Mouse (Mus musculus): ENCODE measurements at regions not wholly inside any gene's neighbourhood (a gene's known extent, or its start where the extent isn't known, plus 50 kb on each side); places are given as distances from the start of the nearest gene placed in this dataset.
"Not testable (repeated sequence)": the region's sequence is repeated elsewhere in the genome, so short reads cannot be mapped to it uniquely, and the experiment has no call there.

- no peak for DNase-seq (ENCODE audit: extremely low spot score, low spot score)
Observed at GRCm38 (mm10) chr10:118046831-118047230, 94.8 kb upstream of the Mdm1 start.

DNA sequence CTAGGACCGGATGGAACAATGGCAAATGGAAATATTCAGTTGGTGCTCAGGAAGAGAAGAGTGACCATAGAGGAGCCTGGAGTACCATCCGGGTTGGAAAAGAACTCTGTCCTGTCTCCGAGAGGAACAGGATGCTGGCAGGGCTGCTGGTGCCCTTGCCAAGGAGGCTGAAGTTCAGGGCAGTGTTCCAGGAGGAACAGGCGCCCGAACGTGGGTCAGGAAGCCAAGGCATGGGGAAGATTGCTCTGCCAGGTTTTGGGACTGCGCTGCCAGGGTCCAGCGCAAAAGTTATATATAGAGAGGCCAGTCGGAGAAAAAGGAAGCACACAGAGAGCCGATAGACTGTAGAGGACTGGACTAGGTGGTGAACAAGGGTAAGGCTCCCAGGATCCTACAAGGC, 92.3 kb upstream of the Mdm1 start:
- DNase-seq (ENCODE audit: extremely low spot score, low spot score) = no peak

- no peak for DNase-seq (ENCODE audit: extremely low spot score, low spot score)
Observed at GRCm38 (mm10) chr10:118050152-118050641, 91.4 kb upstream of the Mdm1 start.

- no peak for DNase-seq (ENCODE audit: extremely low spot score, low spot score)
Observed at GRCm38 (mm10) chr10:118052042-118052441, 89.6 kb upstream of the Mdm1 start.

GRCm38 (mm10) chr10:118052477-118052876, 89.1 kb upstream of the Mdm1 start:
- DNase-seq (ENCODE audit: extremely low spot score, low spot score) = no peak

DNA sequence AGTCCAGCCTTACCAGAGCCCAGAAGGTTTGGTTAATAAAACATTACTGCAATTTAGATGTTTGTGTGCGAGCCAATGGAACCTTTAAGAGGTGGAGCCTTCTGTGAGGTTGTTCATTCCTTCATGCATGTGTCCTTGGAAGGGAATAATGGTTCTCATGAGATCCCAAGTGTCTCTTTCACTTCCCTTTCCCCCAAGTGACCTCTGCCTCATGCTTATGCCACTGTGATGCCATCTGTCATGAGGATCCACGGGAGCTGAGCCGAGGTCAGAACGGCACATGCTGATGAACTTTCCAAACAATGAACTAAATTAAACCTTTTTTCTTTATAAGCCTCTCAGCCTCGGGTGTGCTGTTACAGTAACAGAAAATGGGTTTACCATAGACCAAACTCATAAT, 88.6 kb upstream of the Mdm1 start:
- no peak for DNase-seq (ENCODE audit: extremely low spot score, low spot score)

- no peak for DNase-seq (ENCODE audit: extremely low spot score, low spot score)
Observed at GRCm38 (mm10) chr10:118056789-118057271, 84.8 kb upstream of the Mdm1 start.

DNA sequence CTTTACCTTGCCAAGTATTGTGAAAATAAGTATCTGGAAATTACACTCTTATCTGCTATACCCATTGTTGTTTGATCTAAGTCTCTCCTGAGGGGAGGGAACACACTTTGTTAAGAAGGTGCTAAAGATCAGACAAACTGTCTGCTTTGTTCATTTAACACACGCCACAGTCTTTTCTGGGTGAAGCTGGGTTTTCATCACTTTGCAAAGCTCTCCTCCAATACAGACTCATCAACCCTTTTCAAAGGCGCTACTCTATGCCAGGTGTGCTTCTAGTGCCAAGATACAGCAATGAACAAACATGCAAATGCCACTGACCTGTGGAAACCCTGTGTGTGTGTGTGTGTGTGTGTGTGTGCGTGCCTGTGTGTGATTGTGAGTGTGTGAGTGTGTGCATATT, 84.1 kb upstream of the Mdm1 start:
- DNase-seq (ENCODE audit: extremely low spot score, low spot score) = no peak

GRCm38 (mm10) chr10:118064816-118065216, 76.8 kb upstream of the Mdm1 start:
- DNase-seq (ENCODE audit: extremely low spot score, low spot score) = no peak

DNA sequence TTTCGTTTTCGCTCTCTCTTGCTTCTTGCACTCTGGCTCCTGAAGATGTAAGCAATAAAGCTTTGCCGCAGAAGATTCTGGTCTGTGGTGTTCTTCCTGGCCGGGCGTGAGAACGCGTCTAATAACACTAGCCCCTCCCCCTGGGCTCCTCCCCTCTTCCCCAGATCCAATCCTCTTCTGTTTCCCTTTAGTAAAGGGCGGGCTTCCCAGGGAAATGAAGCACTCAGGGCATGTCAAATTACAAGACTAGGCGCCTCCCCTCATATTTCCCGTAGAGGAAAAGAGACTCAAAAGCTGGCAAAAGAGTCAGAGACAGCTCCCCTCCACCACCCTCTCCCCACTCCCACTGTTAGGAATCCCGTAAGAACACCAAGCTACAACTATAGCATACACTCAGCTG, 65.3 kb upstream of the Mdm1 start:
- not testable (repeated sequence) for DNase-seq (ENCODE audit: extremely low spot score, low spot score)

DNA sequence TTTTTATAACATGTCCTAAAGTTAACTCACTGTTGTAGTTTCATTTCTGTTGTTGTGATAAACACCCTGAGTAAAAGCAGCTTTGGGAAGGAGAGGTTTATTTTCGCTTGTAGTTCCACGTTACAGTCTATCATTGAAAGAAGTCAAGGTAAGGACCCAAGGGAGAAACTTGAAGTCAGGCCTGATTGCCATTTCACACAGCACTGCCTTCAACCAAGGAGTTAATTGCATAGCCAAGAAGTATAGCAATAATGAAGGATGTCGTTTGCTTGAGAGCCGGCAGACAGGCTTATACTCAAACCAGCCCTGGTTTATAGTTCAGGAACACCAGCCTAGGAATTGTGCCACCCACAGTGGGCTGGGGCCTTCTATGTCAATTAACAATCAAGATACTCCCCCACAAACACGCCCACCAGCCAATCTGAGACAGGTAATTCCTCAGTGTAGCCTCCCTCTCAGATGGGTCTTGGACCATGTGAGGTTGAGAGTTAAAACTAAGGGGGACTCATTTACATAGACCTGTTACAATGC, 59.9 kb upstream of the Mdm1 start:
- no peak for DNase-seq (ENCODE audit: extremely low spot score, low spot score)

- DNase-seq (ENCODE audit: extremely low spot score, low spot score) = no peak
Observed at GRCm38 (mm10) chr10:118083035-118083720, 58.4 kb upstream of the Mdm1 start.

DNA sequence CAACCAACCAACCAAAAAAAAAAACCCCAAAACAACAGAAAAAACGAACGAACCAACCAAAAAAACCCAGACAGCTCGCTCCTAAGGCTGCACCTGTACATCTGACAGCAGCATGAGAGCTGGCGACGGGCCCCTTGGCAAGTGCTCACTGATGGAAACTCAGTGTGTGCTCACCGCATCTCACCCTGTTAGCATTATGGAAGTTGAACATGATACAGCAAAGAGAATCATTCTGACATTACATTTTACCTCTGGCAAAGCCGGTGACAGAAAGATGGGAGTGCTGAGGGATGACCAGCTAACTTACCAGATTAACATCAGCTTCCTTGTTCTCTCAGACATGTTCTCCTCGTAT, 57.9 kb upstream of the Mdm1 start:
- DNase-seq (ENCODE audit: extremely low spot score, low spot score) = no peak

GRCm38 (mm10) chr10:118085046-118085983, 56.3 kb upstream of the Mdm1 start:
- no peak for DNase-seq (ENCODE audit: extremely low spot score, low spot score)

DNA sequence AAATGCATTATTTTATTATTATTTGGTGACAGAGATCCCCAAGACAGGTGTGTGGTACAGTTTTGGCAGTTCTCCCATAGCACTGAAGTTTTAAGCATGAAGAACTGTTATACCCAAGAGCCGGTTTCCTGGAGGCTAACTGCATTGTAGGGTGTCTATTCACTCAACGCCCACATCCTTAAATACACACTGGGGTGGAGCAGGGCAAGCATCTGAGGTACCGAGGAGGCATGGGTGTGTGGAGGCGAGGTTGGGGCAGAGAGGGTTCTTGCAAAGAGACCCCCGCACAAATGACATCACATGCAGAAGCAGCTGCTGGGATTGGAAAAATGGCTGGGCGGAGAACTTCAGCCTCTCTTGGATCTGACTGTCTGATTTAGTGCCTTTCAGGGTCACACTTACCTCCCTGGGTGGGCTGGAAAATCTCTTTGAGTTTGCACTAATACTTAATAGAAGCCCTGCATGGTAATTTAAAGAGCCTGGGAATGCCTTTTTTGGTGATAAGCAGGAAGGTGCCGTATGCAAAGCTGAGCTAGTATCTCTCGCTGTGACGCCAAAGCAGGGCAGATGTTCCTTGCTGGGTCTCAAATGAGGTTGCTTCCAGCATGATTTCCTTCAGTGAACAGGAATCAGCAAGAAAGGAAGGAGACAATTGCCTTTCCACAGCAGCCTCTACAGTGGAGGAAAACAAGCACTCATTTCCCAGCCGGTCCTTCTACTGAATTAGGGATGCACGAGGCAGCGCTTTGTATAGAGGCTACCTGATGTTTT, 53.9 kb upstream of the Mdm1 start:
- DNase-seq (ENCODE audit: extremely low spot score, low spot score) = no peak

- no peak for DNase-seq (ENCODE audit: extremely low spot score, low spot score)
Observed at GRCm38 (mm10) chr10:118088499-118088898, 53.1 kb upstream of the Mdm1 start.

GRCm38 (mm10) chr10:118089879-118090278, 51.7 kb upstream of the Mdm1 start:
- no peak for DNase-seq (ENCODE audit: extremely low spot score, low spot score)

- DNase-seq (ENCODE audit: extremely low spot score, low spot score) = no peak
Observed at GRCm38 (mm10) chr10:118091476-118091875, 50.1 kb upstream of the Mdm1 start.

Data from neural tube, embryonic 10.5 days (tissue).